Mouse (Mus musculus): ENCODE data around the gene Tacr2. TPM values are rescaled to one million over a fixed set of nuclear protein-coding genes. Genes with fewer than 3 reads are reported as not detected.

Tacr2 gene
- polyA plus RNA-seq, 1 experiment from 2014 or later = not detected

- Histone ChIP-seq H3K4me1 (ENCODE audit: control insufficient read depth, insufficient read depth, low read length) (no peaks in the 10 kb centered on the region), H3K27me3 (ENCODE audit: control insufficient read depth, insufficient read depth, low read length) (no peaks in the 10 kb centered on the region), H3K9me3 (ENCODE audit: control insufficient read depth, low read length) (no peaks in the 10 kb centered on the region), H3K4me3 (ENCODE audit: low read depth, low read length) (no peak overlapping the region), H3K27ac (ENCODE audit: low read depth, low read length) (no peak overlapping the region), H3K36me3 (ENCODE audit: control insufficient read depth, insufficient read depth, low read length) (peaks cover 5% of the 10 kb centered on the region), H3K4me2 (ENCODE audit: low read depth) (no peak overlapping the region), H3K9ac (ENCODE audit: low read length) (no peak overlapping the region)
- WGBS = 97% methylated on average over 17 of the region's 19 CpGs
- ATAC-seq (ENCODE audit: insufficient read depth, low FRiP score, low TSS enrichment) (no peak), DNase-seq (ENCODE audit: low spot score) (no peak)
Observed at GRCm38 (mm10) chr10:62277499-62278293, 25.5 kb downstream of the Tacr2 start.

GRCm38 (mm10) chr10:62279066-62279465 lies 26.8 kb downstream of the Tacr2 start:
- H3K36me3 ChIP-seq (ENCODE audit: control insufficient read depth, insufficient read depth, low read length) = peaks cover 8% of the 10 kb centered on the region
- H3K9ac ChIP-seq (ENCODE audit: low read length) = no peak overlapping the region
- H3K27ac ChIP-seq (ENCODE audit: low read depth, low read length) = no peak overlapping the region
- no peaks in the 10 kb centered on the region for H3K4me1 ChIP-seq (ENCODE audit: control insufficient read depth, insufficient read depth, low read length)
- 80% methylated on average over 3 of the region's 3 CpGs for WGBS
- no peaks in the 10 kb centered on the region for H3K9me3 ChIP-seq (ENCODE audit: control insufficient read depth, low read length)
- no peaks in the 10 kb centered on the region for H3K27me3 ChIP-seq (ENCODE audit: control insufficient read depth, insufficient read depth, low read length)
- DNase-seq (ENCODE audit: low spot score) (no peak), ATAC-seq (ENCODE audit: insufficient read depth, low FRiP score, low TSS enrichment) (no peak)
- H3K4me3 ChIP-seq (ENCODE audit: low read depth, low read length) = no peak overlapping the region
- no peak overlapping the region for H3K4me2 ChIP-seq (ENCODE audit: low read depth)

GRCm38 (mm10) chr10:62279671-62280070 lies 27.4 kb downstream of the Tacr2 start:
- Histone ChIP-seq H3K27ac (ENCODE audit: low read depth, low read length) (no peak overlapping the region), H3K4me1 (ENCODE audit: control insufficient read depth, insufficient read depth, low read length) (no peaks in the 10 kb centered on the region), H3K4me2 (ENCODE audit: low read depth) (no peak overlapping the region), H3K9ac (ENCODE audit: low read length) (no peak overlapping the region), H3K36me3 (ENCODE audit: control insufficient read depth, insufficient read depth, low read length) (peaks cover 8% of the 10 kb centered on the region), H3K27me3 (ENCODE audit: control insufficient read depth, insufficient read depth, low read length) (no peaks in the 10 kb centered on the region), H3K9me3 (ENCODE audit: control insufficient read depth, low read length) (no peaks in the 10 kb centered on the region), H3K4me3 (ENCODE audit: low read depth, low read length) (no peak overlapping the region)
- 92% methylated on average over 4 of the region's 4 CpGs for WGBS
- no peak for DNase-seq (ENCODE audit: low spot score)
- no peak for ATAC-seq (ENCODE audit: insufficient read depth, low FRiP score, low TSS enrichment)

- 57% methylated on average over 9 of the region's 9 CpGs for WGBS
- Histone ChIP-seq H3K27ac (ENCODE audit: low read depth, low read length) (no peak overlapping the region), H3K4me3 (ENCODE audit: low read depth, low read length) (no peak overlapping the region)
Observed at GRCm38 (mm10) chr10:62282782-62283181, 30.5 kb downstream of the Tacr2 start.

GRCm38 (mm10) chr10:62283206-62283792 lies 31.1 kb downstream of the Tacr2 start:
- Histone ChIP-seq H3K4me3 (ENCODE audit: low read depth, low read length) (no peak overlapping the region), H3K4me2 (ENCODE audit: low read depth) (no peak overlapping the region), H3K4me1 (ENCODE audit: control insufficient read depth, insufficient read depth, low read length) (no peaks in the 10 kb centered on the region), H3K9me3 (ENCODE audit: control insufficient read depth, low read length) (no peaks in the 10 kb centered on the region), H3K27me3 (ENCODE audit: control insufficient read depth, insufficient read depth, low read length) (no peaks in the 10 kb centered on the region), H3K9ac (ENCODE audit: low read length) (no peak overlapping the region; the same call in 1 of the 2 replicates), H3K36me3 (ENCODE audit: control insufficient read depth, insufficient read depth, low read length) (peaks cover 8% of the 10 kb centered on the region), H3K27ac (ENCODE audit: low read depth, low read length) (no peak overlapping the region)
- no peak for ATAC-seq (ENCODE audit: insufficient read depth, low FRiP score, low TSS enrichment)
- no peak for DNase-seq (ENCODE audit: low spot score)
- 84% methylated on average over 4 of the region's 4 CpGs for WGBS

More at GRCm38 (mm10) chr10:62282782-62283181, 30.5 kb downstream of the Tacr2 start:
- Histone ChIP-seq H3K4me1 (ENCODE audit: control insufficient read depth, insufficient read depth, low read length) (no peaks in the 10 kb centered on the region), H3K9ac (ENCODE audit: low read length) (no peak overlapping the region; the same call in 1 of the 2 replicates), H3K4me2 (ENCODE audit: low read depth) (no peak overlapping the region), H3K27me3 (ENCODE audit: control insufficient read depth, insufficient read depth, low read length) (no peaks in the 10 kb centered on the region), H3K36me3 (ENCODE audit: control insufficient read depth, insufficient read depth, low read length) (peaks cover 8% of the 10 kb centered on the region), H3K9me3 (ENCODE audit: control insufficient read depth, low read length) (no peaks in the 10 kb centered on the region)
- no peak for ATAC-seq (ENCODE audit: insufficient read depth, low FRiP score, low TSS enrichment)
- DNase-seq (ENCODE audit: low spot score) = no peak

GRCm38 (mm10) chr10:62287460-62288124 lies 35.4 kb downstream of the Tacr2 start:
- ATAC-seq (ENCODE audit: insufficient read depth, low FRiP score, low TSS enrichment) (no peak), DNase-seq (ENCODE audit: low spot score) (no peak)
- Histone ChIP-seq H3K9ac (ENCODE audit: low read length) (no peak overlapping the region), H3K27me3 (ENCODE audit: control insufficient read depth, insufficient read depth, low read length) (no peaks in the 10 kb centered on the region), H3K4me1 (ENCODE audit: control insufficient read depth, insufficient read depth, low read length) (no peaks in the 10 kb centered on the region), H3K4me3 (ENCODE audit: low read depth, low read length) (no peak overlapping the region), H3K27ac (ENCODE audit: low read depth, low read length) (no peak overlapping the region), H3K9me3 (ENCODE audit: control insufficient read depth, low read length) (no peaks in the 10 kb centered on the region), H3K4me2 (ENCODE audit: low read depth) (no peak overlapping the region), H3K36me3 (ENCODE audit: control insufficient read depth, insufficient read depth, low read length) (peaks cover 3% of the 10 kb centered on the region; the same call in 1 of the 2 replicates)
- 86% methylated on average over 6 of the region's 6 CpGs for WGBS

GRCm38 (mm10) chr10:62294112-62294511 lies 41.9 kb downstream of the Tacr2 start:
- H3K9me3 ChIP-seq (ENCODE audit: control insufficient read depth, low read length) = no peaks in the 10 kb centered on the region
- H3K27me3 ChIP-seq (ENCODE audit: control insufficient read depth, insufficient read depth, low read length) = no peaks in the 10 kb centered on the region
- no peak overlapping the region for H3K4me2 ChIP-seq (ENCODE audit: low read depth)
- DNase-seq (ENCODE audit: low spot score) = no peak
- no peak for ATAC-seq (ENCODE audit: insufficient read depth, low FRiP score, low TSS enrichment)
- no peak overlapping the region for H3K27ac ChIP-seq (ENCODE audit: low read depth, low read length)
- H3K4me3 ChIP-seq (ENCODE audit: low read depth, low read length) = no peak overlapping the region
- 89% methylated on average over 4 of the region's 4 CpGs for WGBS
- H3K36me3 ChIP-seq (ENCODE audit: control insufficient read depth, insufficient read depth, low read length) = no peaks in the 10 kb centered on the region; the same call in 1 of the 2 replicates
- no peaks in the 10 kb centered on the region for H3K4me1 ChIP-seq (ENCODE audit: control insufficient read depth, insufficient read depth, low read length)
- H3K9ac ChIP-seq (ENCODE audit: low read length) = no peak overlapping the region

GRCm38 (mm10) chr10:62296086-62296872 lies 44.0 kb downstream of the Tacr2 start:
- no peak overlapping the region for H3K27ac ChIP-seq (ENCODE audit: low read depth, low read length)
- H3K36me3 ChIP-seq (ENCODE audit: control insufficient read depth, insufficient read depth, low read length) = no peaks in the 10 kb centered on the region
- no peaks in the 10 kb centered on the region for H3K4me1 ChIP-seq (ENCODE audit: control insufficient read depth, insufficient read depth, low read length)
- H3K4me3 ChIP-seq (ENCODE audit: low read depth, low read length) = no peak overlapping the region
- no peak overlapping the region for H3K4me2 ChIP-seq (ENCODE audit: low read depth)
- no peak for DNase-seq (ENCODE audit: low spot score)
- ATAC-seq (ENCODE audit: insufficient read depth, low FRiP score, low TSS enrichment) = no peak
- H3K27me3 ChIP-seq (ENCODE audit: control insufficient read depth, insufficient read depth, low read length) = no peaks in the 10 kb centered on the region
- H3K9me3 ChIP-seq (ENCODE audit: control insufficient read depth, low read length) = no peaks in the 10 kb centered on the region
- H3K9ac ChIP-seq (ENCODE audit: low read length) = no peak overlapping the region
- 68% methylated on average over 20 of the region's 26 CpGs for WGBS

All from neural tube, embryonic 11.5 days (tissue).